Mouse (Mus musculus): ENCODE data around the gene Cpt1c. TPM values are rescaled to one million over a fixed set of nuclear protein-coding genes. Genes with fewer than 3 reads are reported as not detected.

Cpt1c gene
- polyA plus RNA-seq, 1 experiment from 2014 or later: 44.2 TPM

DNA sequence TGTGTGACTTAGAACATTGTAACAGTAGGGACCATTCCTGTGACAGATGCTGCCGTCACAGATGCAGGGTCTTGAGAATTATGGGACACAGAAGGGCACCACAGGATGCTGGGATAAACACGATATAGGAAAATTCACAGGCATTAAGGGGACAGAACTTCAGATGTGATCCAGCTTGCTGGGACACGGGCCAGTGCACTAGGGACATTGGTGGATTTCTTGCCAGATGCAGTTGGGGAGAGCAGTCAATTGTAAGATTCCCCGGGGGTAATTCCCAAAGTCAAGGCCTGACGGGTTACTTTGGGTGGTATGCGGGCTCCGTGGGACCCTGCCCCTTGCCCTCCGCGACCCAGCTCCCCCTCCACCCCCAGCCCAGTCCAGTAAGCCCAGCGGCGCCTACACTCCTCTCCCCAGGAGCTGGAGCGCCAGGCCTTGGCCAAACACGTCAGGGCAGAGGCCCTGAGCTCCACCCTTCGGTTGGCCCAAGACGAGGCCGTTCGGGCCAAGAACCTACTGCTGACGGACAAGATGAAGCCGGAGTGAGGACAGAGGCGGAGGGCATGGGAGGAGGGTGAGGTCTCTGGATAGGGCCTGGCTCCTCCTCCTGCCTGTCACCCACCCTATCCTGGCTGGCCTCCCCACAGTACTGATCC, 17.3 kb downstream of the Cpt1c start:
- 0 out of 2 replicates have a peak overlapping the region, but pooled peaks have one; percentile 6 for H3K9ac ChIP-seq
- no peak for ATAC-seq (ENCODE audit: low FRiP score)

DNA sequence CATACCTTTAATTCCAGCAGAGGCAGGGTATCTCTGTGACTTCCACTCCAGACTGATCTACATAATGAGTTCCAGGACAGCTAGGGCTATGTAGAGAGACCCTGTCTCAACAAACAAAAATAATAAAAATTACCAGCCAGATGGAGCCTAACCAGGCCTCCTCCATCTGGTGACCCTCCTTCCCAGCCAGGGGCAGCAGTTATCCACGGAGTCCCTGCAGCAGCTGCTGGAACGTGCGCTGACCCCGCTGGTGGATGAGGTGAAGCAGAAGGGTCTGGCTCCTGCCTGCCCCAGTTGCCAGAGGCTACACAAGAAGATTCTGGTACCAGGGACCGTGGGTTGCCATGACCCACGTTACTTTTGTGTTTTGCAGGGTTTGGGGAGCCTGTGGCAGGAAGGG, 18.4 kb downstream of the Cpt1c start:
- H3K36me3 ChIP-seq: peaks cover 23% of the 10 kb centered on the region
- H3K27me3 ChIP-seq: peaks cover 14% of the 10 kb centered on the region
- no peak for ATAC-seq (ENCODE audit: low FRiP score)
- H3K4me3 ChIP-seq: no peak overlapping the region
- WGBS: 49% methylated on average over 6 of the region's 6 CpGs
- H3K9ac ChIP-seq: no peak overlapping the region
- 0 out of 2 replicates have a peak overlapping the region, but pooled peaks have one; percentile 17 for H3K27ac ChIP-seq
- H3K9me3 ChIP-seq (replicated peaks): no peaks in the 10 kb centered on the region
- no peak overlapping the region for H3K4me2 ChIP-seq (replicated peaks)
- H3K4me1 ChIP-seq: peaks cover 14% of the 10 kb centered on the region; the same call in 1 of the 2 replicates

More for the DNA sequence above, 17.3 kb downstream of the Cpt1c start:
- 70% methylated on average over 20 of the region's 20 CpGs for WGBS
- Histone ChIP-seq H3K36me3 (peaks cover 33% of the 10 kb centered on the region), H3K4me2 (replicated peaks) (no peak overlapping the region), H3K27ac (no peak overlapping the region), H3K4me1 (peaks cover 6% of the 10 kb centered on the region; the same call in 1 of the 2 replicates), H3K4me3 (no peak overlapping the region), H3K9me3 (replicated peaks) (no peaks in the 10 kb centered on the region), H3K27me3 (peaks cover 3% of the 10 kb centered on the region; the same call in 1 of the 2 replicates)

DNA sequence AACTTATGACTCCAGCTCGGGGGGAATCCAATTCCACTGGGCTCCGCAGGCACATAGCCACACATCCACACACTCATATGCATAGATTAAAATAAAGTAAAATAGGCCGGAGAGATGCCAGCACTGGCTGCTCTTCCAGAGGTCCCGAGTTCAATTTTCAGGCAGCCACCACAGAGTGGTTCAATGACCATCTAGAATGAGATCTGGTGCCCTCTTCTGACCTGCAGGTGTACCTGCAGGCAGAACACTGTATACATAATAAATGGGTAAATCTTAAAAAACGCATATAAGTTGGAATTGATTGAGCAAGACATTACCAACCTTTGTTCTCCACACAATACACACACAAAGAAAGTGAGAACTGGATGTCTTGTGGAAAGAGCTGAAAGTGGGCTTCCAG, 19.0 kb downstream of the Cpt1c start:
- H3K4me3 ChIP-seq: no peak overlapping the region
- H3K9ac ChIP-seq: no peak overlapping the region
- H3K4me1 ChIP-seq: peaks cover 14% of the 10 kb centered on the region; the same call in 1 of the 2 replicates
- peaks cover 16% of the 10 kb centered on the region for H3K36me3 ChIP-seq
- no peak overlapping the region for H3K27ac ChIP-seq
- no peak overlapping the region for H3K4me2 ChIP-seq (replicated peaks)
- WGBS: 55% methylated on average over 5 of the region's 5 CpGs
- H3K9me3 ChIP-seq (replicated peaks): no peaks in the 10 kb centered on the region
- ATAC-seq (ENCODE audit: low FRiP score): no peak
- peaks cover 20% of the 10 kb centered on the region for H3K27me3 ChIP-seq

DNA sequence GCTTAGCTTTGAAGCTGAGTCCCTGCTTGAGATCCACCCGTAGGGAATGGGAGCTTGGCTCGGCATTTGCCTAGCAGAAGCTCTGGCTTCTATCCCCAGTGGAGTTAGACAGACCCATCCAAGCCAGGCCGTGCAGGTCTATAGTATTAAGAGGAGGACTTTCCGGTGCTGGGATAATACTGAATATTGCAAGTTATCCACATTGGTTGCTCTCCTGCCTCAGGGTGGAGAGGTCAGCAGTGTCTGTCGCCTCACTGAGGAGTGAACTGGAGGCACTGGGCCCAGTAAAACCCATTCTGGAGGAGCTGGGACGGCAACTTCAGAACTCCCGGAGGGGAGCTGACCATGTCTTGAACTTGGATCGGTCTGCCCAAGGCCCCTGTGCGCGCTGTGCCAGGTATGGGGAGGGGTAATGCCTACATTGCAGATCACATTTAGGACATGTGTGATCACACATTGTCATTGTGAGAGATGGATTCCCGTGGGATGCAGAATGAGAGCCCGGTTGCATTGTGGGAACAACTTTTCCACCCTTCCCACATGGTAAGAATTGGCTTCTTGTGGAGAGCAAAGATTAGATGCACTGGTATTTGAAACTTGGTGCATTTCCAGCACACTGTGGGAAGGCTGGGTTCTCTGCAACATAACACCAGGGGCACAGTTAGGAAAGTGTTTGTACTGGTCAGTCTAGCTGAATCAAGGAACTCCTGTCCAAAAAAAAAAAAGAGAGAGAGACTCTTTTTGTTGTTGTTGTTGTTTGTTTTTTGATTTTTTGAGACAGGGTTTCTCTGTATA, 20.4 kb downstream of the Cpt1c start:
- WGBS: 81% methylated on average over 12 of the region's 12 CpGs
- no peaks in the 10 kb centered on the region for H3K9me3 ChIP-seq (replicated peaks)
- H3K36me3 ChIP-seq: 0 out of 2 replicates have a peak, but pooled peaks cover 4% of the 10 kb centered on the region
- H3K9ac ChIP-seq: no peak overlapping the region
- H3K27me3 ChIP-seq: peaks cover 33% of the 10 kb centered on the region
- no peak for ATAC-seq (ENCODE audit: low FRiP score)
- H3K4me3 ChIP-seq: no peak overlapping the region
- no peak overlapping the region for H3K27ac ChIP-seq
- H3K4me1 ChIP-seq: peaks cover 14% of the 10 kb centered on the region; the same call in 1 of the 2 replicates
- H3K4me2 ChIP-seq (replicated peaks): no peak overlapping the region

DNA sequence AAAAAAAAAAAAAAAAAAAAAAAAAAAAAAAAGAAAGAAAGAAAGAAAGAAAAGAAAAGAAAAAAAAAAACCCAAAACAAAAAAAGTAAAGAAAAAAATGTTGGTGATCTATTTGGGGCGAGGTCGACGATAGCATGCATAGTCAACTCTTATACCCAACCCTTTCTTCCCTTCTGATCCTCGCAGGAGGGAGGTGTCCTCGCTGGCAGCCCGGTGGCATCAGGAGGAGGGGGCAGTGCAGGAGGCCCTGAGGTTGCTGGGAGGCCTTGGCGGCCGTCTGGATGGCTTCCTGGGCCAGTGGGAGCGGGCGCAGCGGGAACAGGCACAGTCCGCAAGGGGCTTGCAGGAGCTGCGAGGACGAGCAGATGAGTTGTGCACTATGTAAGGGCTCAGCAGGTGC, 21.1 kb downstream of the Cpt1c start:
- H3K27me3 ChIP-seq: peaks cover 36% of the 10 kb centered on the region
- no peak for ATAC-seq (ENCODE audit: low FRiP score)
- H3K36me3 ChIP-seq: no peaks in the 10 kb centered on the region
- H3K9me3 ChIP-seq (replicated peaks): no peaks in the 10 kb centered on the region
- no peak overlapping the region for H3K4me2 ChIP-seq (replicated peaks)
- 58% methylated on average over 14 of the region's 14 CpGs for WGBS
- H3K27ac ChIP-seq: no peak overlapping the region
- no peak overlapping the region for H3K4me3 ChIP-seq
- no peak overlapping the region for H3K9ac ChIP-seq
- peaks cover 14% of the 10 kb centered on the region; the same call in 1 of the 2 replicates for H3K4me1 ChIP-seq

DNA sequence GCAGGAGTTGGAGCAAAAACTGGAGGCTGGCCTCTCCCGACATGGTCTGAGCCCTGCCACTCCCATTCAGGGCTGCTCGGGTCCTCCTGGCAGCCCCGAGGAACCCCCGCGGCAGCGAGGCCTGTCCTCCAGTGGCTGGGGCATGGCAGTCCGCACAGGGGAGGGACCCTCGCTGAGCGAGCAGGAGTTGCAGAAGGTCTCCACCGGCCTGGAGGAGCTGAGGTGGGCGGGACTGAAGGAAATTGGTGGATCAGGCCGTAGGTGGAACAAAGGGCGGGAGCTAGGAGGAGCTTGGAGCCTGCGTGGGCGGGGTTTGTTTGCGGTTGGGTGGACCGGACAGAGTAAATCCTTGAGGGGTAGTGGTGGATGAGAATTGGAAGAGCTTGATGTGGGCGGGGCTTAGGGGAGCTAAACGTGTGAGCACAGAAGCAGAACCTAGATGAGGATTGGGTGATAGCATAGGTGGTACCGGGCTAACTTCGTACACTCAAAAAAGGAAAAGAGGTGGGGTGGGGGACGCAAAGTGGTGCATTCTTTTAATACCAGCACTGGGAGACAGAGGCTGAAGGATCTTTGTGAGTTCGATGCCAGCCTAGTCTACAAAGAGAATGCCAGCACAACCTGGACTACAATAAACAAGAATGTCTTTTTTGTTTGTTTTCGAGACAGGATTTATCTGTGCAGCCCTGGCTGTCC, 21.9 kb downstream of the Cpt1c start:
- H3K4me1 ChIP-seq: peaks cover 14% of the 10 kb centered on the region; the same call in 1 of the 2 replicates
- H3K27ac ChIP-seq: no peak overlapping the region; the same call in 1 of the 2 replicates
- H3K36me3 ChIP-seq: no peaks in the 10 kb centered on the region
- H3K9ac ChIP-seq: peak overlapping the region; percentile 64
- peak overlapping the region; percentile 45 for H3K4me3 ChIP-seq
- WGBS: 6% methylated on average over 24 of the region's 24 CpGs
- H3K27me3 ChIP-seq: peaks cover 39% of the 10 kb centered on the region
- peak overlapping the region; percentile 72 for H3K4me2 ChIP-seq (replicated peaks)
- ATAC-seq (ENCODE audit: low FRiP score): peak; percentile 85
- no peaks in the 10 kb centered on the region for H3K9me3 ChIP-seq (replicated peaks)

DNA sequence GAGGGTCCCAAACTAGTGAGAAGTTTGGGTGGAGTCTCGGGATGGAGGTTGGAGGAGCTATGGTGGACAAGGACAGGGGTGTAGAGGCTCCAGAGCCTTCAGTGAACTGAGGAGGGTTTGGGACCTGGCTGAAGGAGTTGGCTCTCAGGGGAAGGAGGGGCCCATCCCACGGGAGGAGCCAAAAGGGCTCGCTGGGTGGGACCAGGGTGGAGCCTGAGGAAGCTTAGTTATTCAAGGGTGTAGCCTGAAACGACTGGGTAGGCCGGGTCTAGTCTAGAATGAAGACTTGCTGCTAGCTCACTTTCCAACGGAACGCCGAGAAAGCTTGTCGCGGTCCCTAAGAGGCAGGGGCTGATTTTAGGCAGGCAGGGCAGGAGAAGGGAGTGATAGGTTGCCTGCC, 22.7 kb downstream of the Cpt1c start:
- H3K4me2 ChIP-seq (replicated peaks): peak overlapping the region; percentile 72
- H3K27ac ChIP-seq: no peak overlapping the region
- no peak for ATAC-seq (ENCODE audit: low FRiP score)
- H3K36me3 ChIP-seq: no peaks in the 10 kb centered on the region
- peak overlapping the region; percentile 45 for H3K4me3 ChIP-seq
- H3K9me3 ChIP-seq (replicated peaks): no peaks in the 10 kb centered on the region
- H3K27me3 ChIP-seq: peaks cover 44% of the 10 kb centered on the region
- peaks cover 14% of the 10 kb centered on the region; the same call in 1 of the 2 replicates for H3K4me1 ChIP-seq
- H3K9ac ChIP-seq: peak overlapping the region; percentile 64
- WGBS: under 1% methylated on average over 10 of the region's 10 CpGs

DNA sequence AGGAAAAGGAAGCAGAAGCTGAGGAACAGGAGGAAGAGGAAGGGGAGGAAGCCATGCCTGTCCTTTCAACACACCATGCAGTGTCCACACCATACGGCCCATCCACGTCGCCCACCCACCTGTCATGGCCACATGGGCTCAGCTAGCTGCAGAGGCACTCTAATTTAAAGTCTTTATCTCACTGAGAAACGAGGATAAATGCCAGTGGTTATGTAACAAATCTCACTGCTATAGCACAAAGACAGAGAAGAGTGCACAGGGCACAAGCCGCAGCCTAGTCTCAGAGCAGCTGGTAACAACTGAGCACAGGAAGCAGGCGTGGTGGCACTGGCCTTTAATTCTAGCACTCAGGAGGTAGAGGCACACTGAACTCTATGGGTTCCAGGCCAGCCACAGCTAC, 24.7 kb downstream of the Cpt1c start:
- WGBS: 78% methylated on average over 6 of the region's 6 CpGs
- H3K27me3 ChIP-seq: peaks cover 44% of the 10 kb centered on the region

DNA sequence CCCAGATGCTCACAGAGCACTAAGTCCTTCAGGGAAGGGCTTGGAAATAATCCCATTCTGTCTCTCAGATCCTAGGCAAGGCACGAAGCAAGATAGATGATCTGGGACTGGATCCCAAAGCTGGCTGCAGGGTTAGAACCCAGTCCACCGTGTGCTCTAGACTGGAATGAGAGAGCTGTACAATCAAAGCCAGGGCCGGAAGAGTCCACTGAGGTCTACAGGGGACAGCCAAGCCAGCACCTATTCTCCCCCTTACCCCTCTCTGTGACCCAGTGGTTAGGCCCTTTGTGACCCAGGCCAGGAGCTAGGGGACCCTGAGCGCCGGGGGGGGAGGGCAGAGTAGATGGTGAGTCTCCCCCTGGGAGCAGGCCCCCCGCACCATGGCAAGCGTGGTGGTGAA, 31.7 kb downstream of the Cpt1c start, which contains the start of gene Tsks:
TSS of gene Tsks (plus strand) at position 301 of the 400 bp plus-strand sequence.
- 75% methylated on average over 7 of the region's 7 CpGs for WGBS

More for the DNA sequence above, 24.7 kb downstream of the Cpt1c start:
- H3K27ac ChIP-seq: no peak overlapping the region
- H3K4me3 ChIP-seq: no peak overlapping the region
- H3K4me2 ChIP-seq (replicated peaks): no peak overlapping the region
- ATAC-seq (ENCODE audit: low FRiP score): no peak
- H3K4me1 ChIP-seq: peaks cover 14% of the 10 kb centered on the region; the same call in 1 of the 2 replicates
- no peaks in the 10 kb centered on the region for H3K36me3 ChIP-seq
- no peaks in the 10 kb centered on the region for H3K9me3 ChIP-seq (replicated peaks)
- H3K9ac ChIP-seq: no peak overlapping the region

DNA sequence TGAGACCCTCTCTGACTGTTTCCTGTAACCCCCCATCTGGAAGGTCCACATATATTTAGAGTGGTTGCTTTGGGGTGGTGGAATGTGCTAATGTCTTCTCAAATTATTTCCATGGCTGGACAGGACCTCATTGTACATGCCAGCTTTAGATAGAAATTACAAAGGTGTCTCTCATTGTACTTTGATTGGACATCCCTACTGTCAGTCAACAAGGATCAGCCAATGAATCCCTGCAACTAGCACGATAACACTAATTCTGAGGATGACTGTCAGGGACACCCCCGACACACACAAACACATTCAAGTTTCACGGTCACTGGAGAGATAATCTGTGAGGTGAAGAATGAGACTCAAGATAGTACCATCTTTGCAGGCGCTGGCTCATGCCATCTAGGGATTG, 36.0 kb downstream of the Cpt1c start:
- no peaks in the 10 kb centered on the region for H3K9me3 ChIP-seq (replicated peaks)
- WGBS: 95% methylated on average over 4 of the region's 4 CpGs
- ATAC-seq (ENCODE audit: low FRiP score): no peak

More for the DNA sequence above, 31.7 kb downstream of the Cpt1c start, which contains the start of gene Tsks:
- Histone ChIP-seq H3K27me3 (peaks cover 6% of the 10 kb centered on the region; the same call in 1 of the 2 replicates), H3K9ac (no peak within 1 kb of the TSS), H3K36me3 (no peaks in the 10 kb centered on the region), H3K4me2 (replicated peaks) (no peak within 1 kb of the TSS), H3K4me1 (no peaks in the 10 kb centered on the region), H3K4me3 (no peak within 1 kb of the TSS), H3K27ac (no peak within 1 kb of the TSS), H3K9me3 (replicated peaks) (no peaks in the 10 kb centered on the region)
- no peak for ATAC-seq (ENCODE audit: low FRiP score)

DNA sequence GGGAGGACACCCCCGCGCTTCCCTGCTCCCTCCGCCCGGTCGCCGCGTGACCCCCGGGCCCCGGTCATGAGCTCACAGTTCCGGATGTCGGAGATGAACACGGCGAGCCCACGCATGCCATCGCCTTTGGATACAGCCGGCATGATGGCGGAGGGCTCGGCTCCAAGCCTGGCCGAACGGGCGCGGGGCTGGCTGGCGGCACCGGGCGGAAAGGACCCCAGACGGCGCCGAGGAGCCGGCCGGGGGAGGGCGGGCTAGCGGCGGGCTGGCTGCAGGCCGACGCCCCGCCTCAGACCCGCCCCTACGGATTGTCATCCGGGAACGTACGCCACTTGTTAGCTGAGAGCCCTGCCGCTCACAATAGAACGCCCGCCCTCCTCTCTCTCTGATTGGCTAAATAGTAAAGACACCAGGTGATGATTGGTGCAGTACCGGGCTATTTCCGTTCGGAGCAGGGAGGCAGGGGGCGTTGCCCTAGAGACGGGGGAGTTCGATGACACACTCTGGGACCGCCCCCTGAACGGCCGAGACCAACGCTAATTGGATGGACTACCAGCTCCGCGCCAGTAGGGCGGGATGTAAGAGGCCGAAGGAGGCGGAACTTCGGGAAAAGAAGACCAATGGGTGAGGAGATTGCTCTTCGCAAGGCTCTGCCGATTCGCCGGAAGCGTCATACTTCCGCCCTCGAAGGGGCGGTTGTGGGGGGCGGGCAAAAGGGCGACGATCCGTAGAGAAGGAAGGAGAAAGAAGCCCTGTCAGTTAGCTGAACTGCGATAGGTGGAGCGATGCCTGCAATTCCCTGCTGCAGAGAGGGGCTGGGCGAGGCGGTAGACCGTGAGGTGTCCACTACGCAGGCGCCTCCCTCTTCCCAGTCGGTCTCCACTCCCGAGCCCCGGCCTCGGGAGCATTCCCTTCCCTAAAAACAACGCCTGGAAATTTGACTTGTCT, 45.2 kb downstream of the Cpt1c start, which contains the start of gene Ap2a1:
TSS of gene Ap2a1 (minus strand) at position 293 of the 948 bp plus-strand sequence.
- no peaks in the 10 kb centered on the region for H3K27me3 ChIP-seq
- H3K4me1 ChIP-seq: peaks cover 22% of the 10 kb centered on the region
- H3K4me3 ChIP-seq: peak within 1 kb of the TSS; percentile 79
- WGBS: under 1% methylated on average over 84 of the region's 84 CpGs
- peak within 1 kb of the TSS; percentile 76 for H3K4me2 ChIP-seq (replicated peaks)
- H3K9ac ChIP-seq: peak within 1 kb of the TSS; percentile 94
- peaks cover 20% of the 10 kb centered on the region for H3K36me3 ChIP-seq
- H3K9me3 ChIP-seq (replicated peaks): no peaks in the 10 kb centered on the region
- H3K27ac ChIP-seq: peak within 1 kb of the TSS; percentile 95
- ATAC-seq (ENCODE audit: low FRiP score): peak; percentile 100

More for the DNA sequence above, 36.0 kb downstream of the Cpt1c start:
- no peak overlapping the region for H3K4me2 ChIP-seq (replicated peaks)
- H3K4me1 ChIP-seq: no peaks in the 10 kb centered on the region
- no peak overlapping the region for H3K9ac ChIP-seq
- H3K36me3 ChIP-seq: no peaks in the 10 kb centered on the region
- H3K27me3 ChIP-seq: no peaks in the 10 kb centered on the region
- H3K27ac ChIP-seq: no peak overlapping the region
- H3K4me3 ChIP-seq: no peak overlapping the region
